Mouse (Mus musculus) small intestine, adult 2 months (tissue): Measurements from ENCODE around the gene Mtmr14.

ENCODE experiments used
- CTCF ChIP-seq: fragments of 200-500 bp; IDR thresholded peaks from 2 replicates; pipeline ENCODE4 v1.5.1; 2012; ENCODE audit warnings: low read depth, mild to moderate bottlenecking, control low read depth, inconsistent platforms, low read length, moderate library complexity, mixed read lengths; ENCODE audit not compliant: insufficient replicate concordance, insufficient read length; ENCODE audit errors: extremely low read depth
- POLR2A ChIP-seq: fragments of 200-500 bp; IDR thresholded peaks from 2 replicates; pipeline ENCODE4 v1.6.1; 2012; ENCODE audit warnings: low read depth, mild to moderate bottlenecking, control low read depth, inconsistent platforms, low read length, moderate library complexity

DNA sequence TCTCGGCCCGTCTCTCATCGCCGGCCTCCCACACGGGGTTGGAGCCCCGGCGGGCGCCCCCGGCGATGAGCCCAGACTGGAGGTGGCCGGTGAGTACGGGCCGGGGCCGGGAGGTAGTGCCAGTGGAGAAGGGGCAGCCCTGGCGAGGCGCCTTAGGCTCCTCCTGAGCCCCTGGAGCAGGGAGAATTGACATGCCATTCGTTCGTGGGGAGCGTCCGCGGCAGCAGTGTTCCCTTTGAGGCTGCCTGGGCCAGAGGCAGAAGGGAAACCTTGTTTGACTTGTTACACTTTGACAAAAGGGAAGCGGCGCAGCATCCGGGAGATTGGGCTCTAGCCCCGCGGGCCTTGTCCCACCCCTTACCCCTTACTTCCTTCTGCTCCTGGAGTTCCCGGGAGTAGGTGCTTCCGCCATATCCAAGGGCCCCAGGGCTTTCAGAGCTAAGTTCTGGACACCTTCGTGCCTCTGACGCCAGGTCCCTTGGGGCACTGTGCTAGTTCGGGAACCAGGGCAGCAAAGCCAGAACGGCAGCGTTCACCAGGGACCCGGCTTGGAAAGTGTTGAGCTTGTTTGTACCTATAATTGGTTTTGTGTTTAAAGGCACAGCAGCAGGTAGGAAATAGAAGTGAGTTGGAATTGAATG, 70.0 kb downstream of the Mtmr14 start:
- TF ChIP-seq CTCF: no peak
- TF ChIP-seq POLR2A: no peak; the same call in 1 of the 2 replicates
